Mouse (Mus musculus): ENCODE data around the gene Ankrd39. TPM values are rescaled to one million over a fixed set of nuclear protein-coding genes. Genes with fewer than 3 reads are reported as not detected.
"Not testable (repeated sequence)": the region's sequence is repeated elsewhere in the genome, so short reads cannot be mapped to it uniquely, and the experiment has no call there.

Ankrd39 gene
- total RNA-seq, 2 experiments from 2014 or later, result 11.1 to 13.0 TPM

GRCm38 (mm10) chr1:36556553-36557456 is 9.6 kb upstream of the Ankrd39 start:
- intact Hi-C loops (cut with DNase I), result loop anchor here (2.0 kb wide), 1 partner anchor 78 kb away; no protein-coding TSS in a partner anchor
- peak; percentile 92 for DNase-seq (ENCODE audit: low spot score in 2 of 2)

GRCm38 (mm10) chr1:36555798-36556395 is 8.7 kb upstream of the Ankrd39 start:
- no peak for DNase-seq (ENCODE audit: low spot score in 2 of 2)
- intact Hi-C loops (cut with DNase I), result loop anchor here (2.0 kb wide), 1 partner anchor 79 kb away; no protein-coding TSS in a partner anchor

- DNase-seq (ENCODE audit: low spot score in 2 of 2), result no peak
- intact Hi-C loops (cut with DNase I), result no loop called here
These were observed 7.6 kb upstream of the Ankrd39 start for GRCm38 (mm10) chr1:36554633-36555399.

GRCm38 (mm10) chr1:36552506-36552905 is 5.3 kb upstream of the Ankrd39 start:
- intact Hi-C loops (cut with DNase I), result no loop called here
- no peak for DNase-seq (ENCODE audit: low spot score in 2 of 2)

- intact Hi-C loops (cut with DNase I), result no loop called here
- DNase-seq (ENCODE audit: low spot score in 2 of 2), result no peak
These were observed 4.7 kb upstream of the Ankrd39 start for GRCm38 (mm10) chr1:36551904-36552303.

- no peak for DNase-seq (ENCODE audit: low spot score in 2 of 2)
- intact Hi-C loops (cut with DNase I), result no loop called here
These were observed 3.0 kb upstream of the Ankrd39 start for GRCm38 (mm10) chr1:36550075-36550863.

- intact Hi-C loops (cut with DNase I), result no loop called here
- no peak for DNase-seq (ENCODE audit: low spot score in 2 of 2)
These were observed 2.2 kb upstream of the Ankrd39 start for GRCm38 (mm10) chr1:36549491-36549890.

- no peak for DNase-seq (ENCODE audit: low spot score in 2 of 2)
- intact Hi-C loops (cut with DNase I), result no loop called here
These were observed 1.5 kb upstream of the Ankrd39 start for GRCm38 (mm10) chr1:36548771-36549170.

- peak in 1 of 2 experiments; percentile 33 for DNase-seq (ENCODE audit: low spot score in 2 of 2)
- intact Hi-C loops (cut with DNase I), result loop anchor here (1.0 kb wide), 3 partner anchors 87 to 136 kb away; no protein-coding TSS in a partner anchor
These were observed 845 bp upstream of the Ankrd39 start for GRCm38 (mm10) chr1:36547981-36548598.

- intact Hi-C loops (cut with DNase I), result no loop called here
- DNase-seq (ENCODE audit: low spot score in 2 of 2), result peak in 1 of 2 experiments; percentile 42
These were observed 1.2 kb downstream of the Ankrd39 start for GRCm38 (mm10) chr1:36545845-36546600.

- DNase-seq (ENCODE audit: low spot score in 2 of 2), result no peak
- intact Hi-C loops (cut with DNase I), result no loop called here
These were observed 1.9 kb downstream of the Ankrd39 start for GRCm38 (mm10) chr1:36545382-36545781.

- no peak for DNase-seq (ENCODE audit: low spot score in 2 of 2)
- intact Hi-C loops (cut with DNase I), result no loop called here
These were observed 4.3 kb downstream of the Ankrd39 start for GRCm38 (mm10) chr1:36542925-36543324.

GRCm38 (mm10) chr1:36541844-36542243 is 5.4 kb downstream of the Ankrd39 start:
- DNase-seq (ENCODE audit: low spot score in 2 of 2), result no peak
- intact Hi-C loops (cut with DNase I), result no loop called here

- DNase-seq (ENCODE audit: low spot score in 2 of 2), result no peak
- intact Hi-C loops (cut with DNase I), result no loop called here
These were observed 6.4 kb downstream of the Ankrd39 start for GRCm38 (mm10) chr1:36540807-36541206.

- intact Hi-C loops (cut with DNase I), result no loop called here
- no peak for DNase-seq (ENCODE audit: low spot score in 2 of 2)
These were observed 7.1 kb downstream of the Ankrd39 start for GRCm38 (mm10) chr1:36540132-36540531.

GRCm38 (mm10) chr1:36539186-36539585 is 8.1 kb downstream of the Ankrd39 start, which contains the start of gene Gm42417:
TSS of gene Gm42417 (minus strand) at chr1:36539429.
- DNase-seq (ENCODE audit: low spot score in 2 of 2), result no peak
- intact Hi-C loops (cut with DNase I), result no loop called here

- DNase-seq (ENCODE audit: low spot score in 2 of 2), result no peak
- intact Hi-C loops (cut with DNase I), result no loop called here
These were observed 8.5 kb downstream of the Ankrd39 start for GRCm38 (mm10) chr1:36538727-36539126.

GRCm38 (mm10) chr1:36536783-36537182 is 10.5 kb downstream of the Ankrd39 start, which contains the start of gene Ankrd23:
TSS of gene Ankrd23 (minus strand) at chr1:36536883.
- DNase-seq (ENCODE audit: low spot score in 2 of 2); intact Hi-C loops (cut with DNase I): not testable (repeated sequence)

Measured in left cerebral cortex, postnatal 25 days (tissue).